Mouse (Mus musculus) spleen, adult 2 months (tissue): ENCODE measurements around the gene Gm20388.

Source experiments
- CTCF ChIP-seq: fragments of 200-500 bp; IDR thresholded peaks from 2 replicates; pipeline ENCODE4 v1.5.1; 2011; ENCODE audit warnings: mild to moderate bottlenecking, inconsistent platforms; ENCODE audit not compliant: insufficient read depth, insufficient read length, insufficient replicate concordance; ENCODE audit errors: extremely low read depth
- POLR2A ChIP-seq: fragments of 200-500 bp; IDR thresholded peaks from 2 replicates; pipeline ENCODE4 v1.6.1; 2011; ENCODE audit warnings: low read depth, low read length, inconsistent platforms

- TF ChIP-seq POLR2A (no peak), CTCF (no peak)
These were observed 1770.3 kb downstream of the Gm20388 start for GRCm38 (mm10) chr8:121680896-121681295.
